Mouse (Mus musculus) adrenal gland, postnatal 10 days (tissue): ENCODE measurements at regions not wholly inside any gene's neighbourhood (a gene's known extent, or its start where the extent isn't known, plus 50 kb on each side); places are given as distances from the start of the nearest gene placed in this dataset.
"Not testable (repeated sequence)": the region's sequence is repeated elsewhere in the genome, so short reads cannot be mapped to it uniquely, and the experiment has no call there.

ENCODE experiments used
- DNase-seq: peaks from one replicate; pipeline ENCODE4 v3.0.0; 2021; ENCODE audit warnings: mixed read lengths

DNA sequence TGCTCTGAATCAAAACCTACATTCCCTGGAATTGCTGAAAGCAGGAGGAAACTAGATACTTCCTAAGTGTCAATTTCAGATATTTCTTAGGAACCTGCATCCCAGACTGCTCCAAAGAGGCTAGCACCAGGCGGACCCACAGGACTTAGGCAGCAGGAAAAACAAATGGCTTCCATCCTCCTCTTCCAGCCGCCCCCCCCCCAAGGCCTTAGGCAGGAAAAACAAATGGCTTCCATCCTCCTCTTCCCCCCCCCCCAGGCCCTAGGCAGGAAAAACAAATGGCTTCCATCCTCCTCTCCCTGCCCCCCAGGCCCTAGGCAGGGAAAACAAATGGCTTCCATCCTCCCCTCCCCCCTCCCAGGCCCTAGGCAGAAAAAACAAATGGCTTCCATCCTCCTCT is 64.5 kb upstream of the Nap1l2 start:
- no peak for DNase-seq

DNA sequence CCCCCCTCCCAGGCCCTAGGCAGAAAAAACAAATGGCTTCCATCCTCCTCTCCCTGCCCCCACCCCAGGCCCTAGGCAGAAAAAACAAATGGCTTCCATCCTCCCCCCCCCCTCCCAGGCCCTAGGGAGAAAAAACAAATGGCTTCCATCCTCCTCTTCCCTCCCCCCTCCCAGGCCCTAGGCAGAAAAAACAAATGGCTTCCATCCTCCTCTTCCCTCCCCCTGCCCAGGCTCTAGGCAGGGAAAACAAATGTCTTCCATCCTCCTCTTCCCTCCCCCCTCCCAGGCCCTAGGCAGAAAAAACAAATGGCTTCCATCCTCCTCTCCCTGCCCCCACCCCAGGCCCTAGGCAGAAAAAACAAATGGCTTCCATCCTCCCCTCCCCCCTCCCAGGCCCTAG is 65.0 kb upstream of the Nap1l2 start:
- DNase-seq: not testable (repeated sequence)

- DNase-seq: not testable (repeated sequence)
These were observed 65.8 kb upstream of the Nap1l2 start for GRCm38 (mm10) chrX:103252056-103252850.

GRCm38 (mm10) chrX:103252881-103253280 is 66.4 kb upstream of the Nap1l2 start:
- DNase-seq: no peak

- no peak for DNase-seq
These were observed 66.3 kb upstream of the Cdx4 start for GRCm38 (mm10) chrX:103254867-103255266.

GRCm38 (mm10) chrX:103259882-103260281 is 61.3 kb upstream of the Cdx4 start:
- DNase-seq: peak; percentile 4
